Mouse (Mus musculus) MEL (cell line): ENCODE measurements at regions not wholly inside any gene's neighbourhood (a gene's known extent, or its start where the extent isn't known, plus 50 kb on each side); places are given as distances from the start of the nearest gene placed in this dataset.
A peak's percentile ranks its signal among the peaks of the same experiment; 100 is the strongest.

Source experiments
- DNase-seq: peaks from one replicate; pipeline ENCODE4 v3.0.0; 2011; ENCODE audit warnings: low read depth, low spot score
- H3K27ac ChIP-seq: 2 replicates; pipeline ENCODE4 v1.5.1; 2012; ENCODE audit warnings: low read depth, mild to moderate bottlenecking, control low read depth, low read length, moderate library complexity; ENCODE audit not compliant: control insufficient read depth
- H3K27me3 ChIP-seq, 2 experiments: fragments of 150-350 bp in 1 of 2; sonication (generic) in 1 of 2; 2 replicates each; pipeline ENCODE4 v1.6.1; 2012; ENCODE audit warnings: low read length in 2 of 2, mild to moderate bottlenecking in 2 of 2, improper control_type of control experiment in 1 of 2, moderate library complexity in 1 of 2; ENCODE audit not compliant: insufficient read depth in 2 of 2, control insufficient read depth in 1 of 2
- H3K36me3 ChIP-seq, 2 experiments: 2 replicates each; pipeline ENCODE4 v1.6.1; 2012 to 2014; ENCODE audit warnings: low read length in 2 of 2, improper control_type of control experiment in 1 of 2, inconsistent platforms in 1 of 2, mild to moderate bottlenecking in 1 of 2; ENCODE audit not compliant: insufficient read depth in 2 of 2, control insufficient read depth in 1 of 2
- H3K4me1 ChIP-seq, 2 experiments: fragments of 150-350 bp in 1 of 2; sonication (generic) in 1 of 2; 2 replicates each; pipeline ENCODE4 v1.6.1; 2012; ENCODE audit warnings: low read length in 2 of 2, improper control_type of control experiment in 1 of 2, mild to moderate bottlenecking in 1 of 2; ENCODE audit not compliant: insufficient read depth in 2 of 2, control insufficient read depth in 1 of 2
- H3K4me3 ChIP-seq, 2 experiments: fragments of 150-350 bp in 1 of 2; sonication (generic) in 1 of 2; 2 replicates each; pipeline ENCODE4 v1.5.1; 2012; ENCODE audit warnings: low read depth in 2 of 2, low read length in 2 of 2, mild to moderate bottlenecking in 2 of 2, moderate library complexity in 2 of 2, control low read depth in 1 of 2, improper control_type of control experiment in 1 of 2; ENCODE audit not compliant: control insufficient read depth in 1 of 2, insufficient read depth in 1 of 2
- H3K79me2 ChIP-seq: 2 replicates; pipeline ENCODE4 v1.6.1; 2012; ENCODE audit warnings: mild to moderate bottlenecking, low read length, moderate library complexity; ENCODE audit not compliant: control insufficient read depth, poor library complexity, insufficient read depth
- H3K9ac ChIP-seq: 2 replicates; pipeline ENCODE4 v1.6.1; 2012; ENCODE audit warnings: low read depth, mild to moderate bottlenecking, control low read depth, low read length, moderate library complexity; ENCODE audit not compliant: control insufficient read depth, poor library complexity, severe bottlenecking
- H3K9me3 ChIP-seq: fragments of 150-350 bp; sonication (generic); replicated peaks from 2 replicates; pipeline ENCODE4 v1.6.1; 2012; ENCODE audit warnings: mild to moderate bottlenecking, low read length, improper control_type of control experiment, moderate library complexity; ENCODE audit not compliant: insufficient read depth
- CHD1 ChIP-seq: IDR thresholded peaks from 2 replicates; pipeline ENCODE4 v1.6.1; 2012; ENCODE audit warnings: low read depth, mild to moderate bottlenecking, inconsistent platforms, low read length, improper control_type of control experiment
- CTCF ChIP-seq, 3 experiments: IDR thresholded peaks in 2 of 3; conservative IDR thresholded peaks in 1 of 3; 2 replicates each; pipeline ENCODE4 v1.5.1; 2011 to 2012; ENCODE audit warnings: low read length in 3 of 3, low read depth in 2 of 3, mild to moderate bottlenecking in 2 of 3, improper control_type of control experiment in 1 of 3, inconsistent platforms in 1 of 3, mixed read lengths in 1 of 3, moderate library complexity in 1 of 3; ENCODE audit not compliant: control insufficient read depth in 1 of 3, insufficient read depth in 1 of 3, poor library complexity in 1 of 3, severe bottlenecking in 1 of 3
- E2F4 ChIP-seq: IDR thresholded peaks from 2 replicates; pipeline ENCODE4 v1.6.1; 2011; ENCODE audit warnings: low read depth, low read length, improper control_type of control experiment, borderline replicate concordance
- EP300 ChIP-seq, 2 experiments: IDR thresholded peaks; 2 replicates each; pipeline ENCODE4 v1.6.1; 2011; ENCODE audit warnings: improper control_type of control experiment in 2 of 2, low read length in 2 of 2, low read depth in 1 of 2, mild to moderate bottlenecking in 1 of 2
- ETS1 ChIP-seq: IDR thresholded peaks from 2 replicates; pipeline ENCODE4 v1.6.1; 2012; ENCODE audit warnings: low read depth, mild to moderate bottlenecking, inconsistent platforms, low read length, improper control_type of control experiment, moderate library complexity
- GABPA ChIP-seq: IDR thresholded peaks from 2 replicates; pipeline ENCODE4 v1.6.1; 2012; ENCODE audit warnings: low read depth, mild to moderate bottlenecking, inconsistent platforms, low read length, improper control_type of control experiment, moderate library complexity
- GATA1 ChIP-seq: IDR thresholded peaks from 2 replicates; pipeline ENCODE4 v1.6.1; 2011; ENCODE audit warnings: low read depth, low read length, improper control_type of control experiment
- HCFC1 ChIP-seq: IDR thresholded peaks from 2 replicates; pipeline ENCODE4 v1.6.1; 2012; ENCODE audit warnings: low read depth, mild to moderate bottlenecking, inconsistent platforms, low read length, improper control_type of control experiment, moderate library complexity
- JUND ChIP-seq: IDR thresholded peaks from 2 replicates; pipeline ENCODE4 v1.6.1; 2011; ENCODE audit warnings: low read depth, mild to moderate bottlenecking, improper control_type of control experiment, low read length
- MAZ ChIP-seq: IDR thresholded peaks from 2 replicates; pipeline ENCODE4 v1.6.1; 2012; ENCODE audit warnings: low read depth, mild to moderate bottlenecking, inconsistent platforms, low read length, improper control_type of control experiment
- MYB ChIP-seq: IDR thresholded peaks from 2 replicates; pipeline ENCODE4 v1.6.1; 2011; ENCODE audit warnings: mild to moderate bottlenecking, low read depth, low read length, improper control_type of control experiment
- MYC ChIP-seq: IDR thresholded peaks from 2 replicates; pipeline ENCODE4 v1.6.1; 2011; ENCODE audit warnings: low read depth, mild to moderate bottlenecking, low read length, improper control_type of control experiment, moderate library complexity
- NRF1 ChIP-seq: IDR thresholded peaks from 2 replicates; pipeline ENCODE4 v1.6.1; 2014; ENCODE audit warnings: low read depth, mild to moderate bottlenecking, inconsistent platforms, low read length, improper control_type of control experiment, moderate library complexity; ENCODE audit not compliant: poor library complexity, insufficient read depth, severe bottlenecking
- POLR2A ChIP-seq, 2 experiments: IDR thresholded peaks; 2 replicates each; pipeline ENCODE4 v1.6.1; 2011 to 2012; ENCODE audit warnings: low read length in 2 of 2, mild to moderate bottlenecking in 2 of 2, control low read depth in 1 of 2, improper control_type of control experiment in 1 of 2, low read depth in 1 of 2, moderate library complexity in 1 of 2; ENCODE audit not compliant: control insufficient read depth in 1 of 2, insufficient read depth in 1 of 2, poor library complexity in 1 of 2
- RAD21 ChIP-seq: IDR thresholded peaks from 2 replicates; pipeline ENCODE4 v1.6.1; 2011; ENCODE audit warnings: mild to moderate bottlenecking, low read depth, low read length, improper control_type of control experiment
- RCOR1 ChIP-seq: IDR thresholded peaks from 2 replicates; pipeline ENCODE4 v1.6.1; 2012; ENCODE audit warnings: low read depth, mild to moderate bottlenecking, inconsistent platforms, low read length, improper control_type of control experiment
- SIN3A ChIP-seq: IDR thresholded peaks from 2 replicates; pipeline ENCODE4 v1.6.1; 2012; ENCODE audit warnings: low read length, improper control_type of control experiment, inconsistent platforms
- TAL1 ChIP-seq: IDR thresholded peaks from 2 replicates; pipeline ENCODE4 v1.6.1; 2012; ENCODE audit warnings: mild to moderate bottlenecking, inconsistent platforms, low read length, moderate library complexity, mixed read lengths
- TBP ChIP-seq: IDR thresholded peaks from 2 replicates; pipeline ENCODE4 v1.8.0; 2011; ENCODE audit warnings: low read depth, low read length, improper control_type of control experiment
- TCF12 ChIP-seq: IDR thresholded peaks from 2 replicates; pipeline ENCODE4 v1.6.1; 2014; ENCODE audit warnings: low read depth, mild to moderate bottlenecking, inconsistent platforms, low read length, improper control_type of control experiment, moderate library complexity
- USF1 ChIP-seq: IDR thresholded peaks from 2 replicates; pipeline ENCODE4 v1.6.1; 2014; ENCODE audit warnings: low read depth, mild to moderate bottlenecking, inconsistent platforms, low read length, improper control_type of control experiment, moderate library complexity
- USF2 ChIP-seq, 2 experiments: IDR thresholded peaks; 2 replicates each; pipeline ENCODE4 v1.6.1; 2011 to 2012; ENCODE audit warnings: improper control_type of control experiment in 2 of 2, low read length in 2 of 2, borderline replicate concordance in 1 of 2, inconsistent platforms in 1 of 2, low read depth in 1 of 2, mild to moderate bottlenecking in 1 of 2; ENCODE audit not compliant: insufficient read depth in 1 of 2
- ZKSCAN1 ChIP-seq: IDR thresholded peaks from 2 replicates; pipeline ENCODE4 v1.6.1; 2012; ENCODE audit warnings: low read depth, mild to moderate bottlenecking, inconsistent platforms, low read length, improper control_type of control experiment, moderate library complexity
- ZMIZ1 ChIP-seq: IDR thresholded peaks from 2 replicates; pipeline ENCODE4 v1.6.1; 2012; ENCODE audit warnings: low read depth, mild to moderate bottlenecking, inconsistent platforms, low read length, improper control_type of control experiment, moderate library complexity

DNA sequence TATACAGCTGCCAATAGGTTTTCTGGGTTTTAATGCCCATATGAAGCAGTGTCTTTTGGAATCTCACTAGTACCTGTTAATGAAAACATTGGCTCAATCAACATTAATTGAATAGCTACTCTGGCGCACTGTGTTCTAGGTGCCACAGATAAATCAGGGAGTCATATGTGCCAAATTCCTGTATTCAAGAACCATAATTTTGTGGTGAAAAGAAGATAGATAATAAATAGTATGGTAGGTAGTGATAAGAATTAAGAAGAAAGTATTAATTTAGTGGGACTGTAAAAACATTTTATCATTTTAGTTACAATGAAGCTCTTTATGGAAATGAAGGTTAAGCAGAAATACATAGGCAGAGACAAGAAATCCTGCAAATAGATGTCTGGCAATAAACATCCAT lies 1600.3 kb downstream of the Pcdh19 start:
- no peak overlapping the region for H3K9ac ChIP-seq
- H3K36me3 ChIP-seq, result peaks cover 0 to 8% of the 10 kb centered on the region in 2 experiments; a peak in 2 of 4 replicates
- 0 out of 4 replicates have a peak, but pooled peaks cover 0 to 2% of the 10 kb centered on the region in 2 experiments for H3K4me1 ChIP-seq
- no peak overlapping the region for H3K27ac ChIP-seq
- H3K27me3 ChIP-seq, result no peaks in the 10 kb centered on the region
- peak; percentile 16 for DNase-seq
- H3K9me3 ChIP-seq, result no peaks in the 10 kb centered on the region
- TF ChIP-seq CHD1 (no peak), POLR2A (IDR thresholded peaks at IDR 0.05; ENCODE audit: control insufficient read depth in 1 of 2, insufficient read depth in 1 of 2, low read depth in 1 of 2, low read length in 2 of 2, poor library complexity in 1 of 2) (no peak), MYC (no peak), GABPA (no peak), GATA1 (peak; percentile 65; the same call in 1 of the 2 replicates), EP300 (IDR thresholded peaks at IDR 0.05; ENCODE audit: low read depth in 1 of 2, low read length in 2 of 2) (peak; percentile 69 to 72), ZMIZ1 (no peak), SIN3A (no peak), CTCF (IDR thresholded peaks at IDR 0.05 in 2 of 3, conservative IDR thresholded peaks at IDR 0.05 in 1 of 3; ENCODE audit: control insufficient read depth in 1 of 3, insufficient read depth in 1 of 3, low read depth in 2 of 3, low read length in 3 of 3, poor library complexity in 1 of 3, severe bottlenecking in 1 of 3) (no peak), RAD21 (no peak), TCF12 (peak; percentile 73; the same call in 1 of the 2 replicates), USF2 (IDR thresholded peaks at IDR 0.05; ENCODE audit: borderline replicate concordance in 1 of 2, insufficient read depth in 1 of 2, low read depth in 1 of 2, low read length in 2 of 2) (no peak), JUND (no peak), RCOR1 (peak; percentile 78), TBP (no peak), ETS1 (peak; percentile 30; the same call in 1 of the 2 replicates), HCFC1 (no peak), TAL1 (no peak), MAZ (no peak), USF1 (no peak; the same call in 1 of the 2 replicates), MYB (no peak), ZKSCAN1 (no peak), E2F4 (no peak), NRF1 (no peak)
- no peaks in the 10 kb centered on the region for H3K79me2 ChIP-seq
- H3K4me3 ChIP-seq, result no peak overlapping the region
